Mouse (Mus musculus) ES-E14 (cell line): Measurements from ENCODE around the gene Cep57l1.

Experiments used
- CHD2 ChIP-seq: IDR thresholded peaks from 2 replicates; pipeline ENCODE4 v1.6.1; 2014; ENCODE audit warnings: mild to moderate bottlenecking, low read depth, low read length, inconsistent platforms
- HCFC1 ChIP-seq: IDR thresholded peaks from 2 replicates; pipeline ENCODE4 v1.6.1; 2012; ENCODE audit warnings: low read length, inconsistent platforms, borderline replicate concordance; ENCODE audit not compliant: insufficient read depth
- MAFK ChIP-seq: IDR thresholded peaks from 2 replicates; pipeline ENCODE4 v1.6.1; 2014; ENCODE audit warnings: mild to moderate bottlenecking, low read depth, low read length, inconsistent platforms; ENCODE audit not compliant: insufficient read depth
- ZC3H11A ChIP-seq: IDR thresholded peaks from 2 replicates; pipeline ENCODE4 v1.6.1; 2012; ENCODE audit warnings: low read depth, mild to moderate bottlenecking, inconsistent platforms, low read length, borderline replicate concordance
- ZNF384 ChIP-seq: IDR thresholded peaks from 2 replicates; pipeline ENCODE4 v1.6.1; 2012; ENCODE audit warnings: low read depth, low read length, inconsistent platforms

DNA sequence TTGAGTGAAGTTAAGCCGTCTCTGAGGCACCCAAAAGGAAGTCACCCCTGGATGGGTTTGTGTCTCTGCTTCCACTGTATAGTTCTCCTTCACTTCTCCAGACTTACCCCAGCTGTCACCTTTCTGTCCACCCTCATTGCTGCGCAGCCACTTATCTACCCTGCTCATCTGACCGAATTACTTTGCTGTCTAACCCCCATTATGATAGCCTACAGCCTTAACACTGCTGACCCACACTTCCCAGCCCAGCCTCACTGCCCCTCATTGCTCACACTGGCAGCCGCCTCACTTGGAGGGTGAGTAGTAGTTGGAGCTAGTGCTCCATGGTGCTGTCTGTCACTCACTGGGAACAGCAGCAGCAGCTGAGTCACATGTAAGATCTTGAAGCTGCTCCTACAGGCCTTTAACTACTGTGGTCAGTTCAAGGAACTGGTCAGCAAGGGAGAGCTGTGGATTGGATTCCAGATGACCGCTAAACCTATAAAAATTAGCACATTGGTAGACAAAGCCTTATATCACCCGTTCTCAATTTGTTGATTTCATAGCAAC is 4.7 kb upstream of the Cep57l1 start:
- TF ChIP-seq CHD2 = no peak
- TF ChIP-seq ZNF384 = no peak
- TF ChIP-seq MAFK = no peak
- no peak for TF ChIP-seq HCFC1
- TF ChIP-seq ZC3H11A = no peak
